Mouse (Mus musculus): ENCODE data around the gene H13. TPM values are rescaled to one million over a fixed set of nuclear protein-coding genes. Genes with fewer than 3 reads are reported as not detected.

The H13 gene
- polyA plus RNA-seq, 1 experiment from 2014 or later = 173 TPM

DNA sequence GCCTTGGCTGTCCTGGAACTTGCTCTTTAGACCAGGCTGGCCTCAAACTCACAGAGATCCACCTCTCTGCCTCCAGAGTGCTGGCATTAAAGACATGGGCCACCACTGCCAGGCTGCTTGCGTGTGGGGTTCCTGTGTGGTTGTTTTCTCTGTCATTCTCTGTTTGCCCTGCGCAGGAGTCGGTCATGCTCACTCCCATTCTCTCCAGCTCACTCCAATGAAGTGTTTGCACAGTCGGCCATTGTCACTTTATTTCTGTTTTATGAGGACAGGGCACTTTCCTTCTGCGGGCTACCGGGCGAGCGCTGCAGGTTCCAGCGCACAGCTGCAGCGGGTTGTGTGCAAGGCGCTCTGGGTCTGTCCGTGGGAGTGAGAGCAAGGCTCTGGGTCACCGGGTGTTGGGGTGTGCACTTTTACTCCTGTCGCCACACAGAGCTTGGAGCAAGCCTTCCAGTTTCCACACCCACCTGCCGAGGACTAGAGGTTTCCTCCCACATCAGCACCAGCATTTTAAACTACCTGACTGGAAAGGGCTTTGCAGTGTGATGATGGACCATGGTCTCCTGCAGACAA is 56.0 kb downstream of the H13 start:
- no peak overlapping the region for H3K4me2 ChIP-seq (ENCODE audit: low read length)
- H3K27ac ChIP-seq (ENCODE audit: low read length) = no peak overlapping the region
- H3K36me3 ChIP-seq (ENCODE audit: control insufficient read depth, insufficient read depth) = no peaks in the 10 kb centered on the region
- no peak overlapping the region for H3K4me3 ChIP-seq (replicated peaks; ENCODE audit: low read length)
- peaks cover 8% of the 10 kb centered on the region; the same call in 1 of the 2 replicates for H3K4me1 ChIP-seq (replicated peaks; ENCODE audit: control insufficient read depth, insufficient read depth, low read length)
- H3K27me3 ChIP-seq (replicated peaks; ENCODE audit: control insufficient read depth, insufficient read depth, low read length) = no peaks in the 10 kb centered on the region
- no peaks in the 10 kb centered on the region for H3K9me3 ChIP-seq (ENCODE audit: control insufficient read depth, low read length)
- H3K9ac ChIP-seq (replicated peaks; ENCODE audit: low read depth, low read length) = no peak overlapping the region
- WGBS = 68% methylated on average over 15 of the region's 15 CpGs
- no peak for ATAC-seq

DNA sequence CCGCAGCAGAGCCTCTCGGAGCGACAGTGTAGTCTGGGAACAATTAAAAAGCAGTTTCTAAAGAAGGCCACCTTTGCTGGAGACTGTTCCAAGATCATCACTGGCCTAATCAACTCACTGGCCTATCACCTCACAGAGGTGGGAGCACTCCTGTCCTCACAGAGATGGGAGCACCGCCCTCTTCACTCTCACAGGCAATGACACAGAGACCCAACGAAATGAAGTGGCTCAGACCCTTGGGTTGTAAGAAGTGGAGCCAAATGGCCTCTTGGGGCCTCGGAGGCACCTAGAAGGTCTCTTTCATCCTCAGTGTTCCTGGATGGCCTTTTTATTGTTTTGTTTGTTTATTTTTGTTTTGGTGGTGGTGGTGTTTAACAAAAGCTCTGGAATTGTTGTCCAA is 57.0 kb downstream of the H13 start:
- H3K9me3 ChIP-seq (ENCODE audit: control insufficient read depth, low read length) = no peaks in the 10 kb centered on the region
- H3K27ac ChIP-seq (ENCODE audit: low read length) = no peak overlapping the region
- H3K9ac ChIP-seq (replicated peaks; ENCODE audit: low read depth, low read length) = no peak overlapping the region
- H3K4me3 ChIP-seq (replicated peaks; ENCODE audit: low read length) = no peak overlapping the region
- no peaks in the 10 kb centered on the region for H3K27me3 ChIP-seq (replicated peaks; ENCODE audit: control insufficient read depth, insufficient read depth, low read length)
- 87% methylated on average over 6 of the region's 6 CpGs for WGBS
- no peak overlapping the region for H3K4me2 ChIP-seq (ENCODE audit: low read length)
- peaks cover 8% of the 10 kb centered on the region; the same call in 1 of the 2 replicates for H3K4me1 ChIP-seq (replicated peaks; ENCODE audit: control insufficient read depth, insufficient read depth, low read length)
- ATAC-seq = no peak
- H3K36me3 ChIP-seq (ENCODE audit: control insufficient read depth, insufficient read depth) = no peaks in the 10 kb centered on the region

- no peak overlapping the region for H3K4me3 ChIP-seq (replicated peaks; ENCODE audit: low read length)
- no peaks in the 10 kb centered on the region for H3K9me3 ChIP-seq (ENCODE audit: control insufficient read depth, low read length)
- H3K27me3 ChIP-seq (replicated peaks; ENCODE audit: control insufficient read depth, insufficient read depth, low read length) = no peaks in the 10 kb centered on the region
- WGBS = 79% methylated on average over 6 of the region's 6 CpGs
- ATAC-seq = no peak
- peaks cover 8% of the 10 kb centered on the region; the same call in 1 of the 2 replicates for H3K4me1 ChIP-seq (replicated peaks; ENCODE audit: control insufficient read depth, insufficient read depth, low read length)
- no peak overlapping the region for H3K9ac ChIP-seq (replicated peaks; ENCODE audit: low read depth, low read length)
- no peak overlapping the region for H3K4me2 ChIP-seq (ENCODE audit: low read length)
- no peaks in the 10 kb centered on the region for H3K36me3 ChIP-seq (ENCODE audit: control insufficient read depth, insufficient read depth)
- H3K27ac ChIP-seq (ENCODE audit: low read length) = no peak overlapping the region
These were observed 57.6 kb downstream of the H13 start for GRCm38 (mm10) chr2:152726751-152727335.

DNA sequence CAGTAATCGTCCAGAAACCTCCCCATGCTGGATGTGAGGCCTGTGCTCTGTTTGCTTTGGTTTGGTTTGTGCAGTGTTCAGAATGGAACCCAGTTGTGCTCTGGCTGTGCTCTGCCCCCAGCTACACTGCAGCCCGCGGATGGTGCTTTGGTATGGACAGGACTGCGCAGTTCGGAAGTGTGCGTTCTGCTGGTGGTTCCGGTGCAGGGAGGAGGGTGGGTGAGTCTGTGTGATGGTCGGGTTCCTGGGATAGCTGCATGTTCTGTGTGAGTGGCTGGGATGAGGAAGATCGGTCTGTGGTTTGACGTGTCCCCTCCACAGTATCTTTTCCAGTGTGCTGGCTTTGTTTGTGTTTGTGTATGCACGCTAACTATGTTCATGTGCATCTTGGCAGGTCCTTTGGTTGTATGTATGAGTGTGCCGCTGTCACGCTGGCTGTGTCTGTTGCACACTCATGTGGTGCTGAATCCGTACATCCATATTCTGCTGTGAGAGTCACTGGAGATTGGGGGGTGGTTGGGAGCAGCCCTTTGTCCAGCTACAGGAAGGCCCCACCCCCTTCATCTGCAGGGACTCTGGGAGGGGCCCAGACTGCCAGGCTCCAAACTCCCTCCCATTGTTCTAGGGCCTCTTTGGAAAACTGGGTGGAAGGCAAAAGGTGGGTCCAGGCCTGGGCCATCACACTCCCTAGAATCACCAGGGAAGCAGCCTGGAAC is 58.7 kb downstream of the H13 start:
- H3K9ac ChIP-seq (replicated peaks; ENCODE audit: low read depth, low read length) = no peak overlapping the region
- no peak overlapping the region for H3K27ac ChIP-seq (ENCODE audit: low read length)
- no peaks in the 10 kb centered on the region for H3K36me3 ChIP-seq (ENCODE audit: control insufficient read depth, insufficient read depth)
- H3K4me3 ChIP-seq (replicated peaks; ENCODE audit: low read length) = no peak overlapping the region
- 84% methylated on average over 14 of the region's 14 CpGs for WGBS
- H3K27me3 ChIP-seq (replicated peaks; ENCODE audit: control insufficient read depth, insufficient read depth, low read length) = no peaks in the 10 kb centered on the region
- H3K9me3 ChIP-seq (ENCODE audit: control insufficient read depth, low read length) = no peaks in the 10 kb centered on the region
- no peak overlapping the region for H3K4me2 ChIP-seq (ENCODE audit: low read length)
- no peak for ATAC-seq
- peaks cover 8% of the 10 kb centered on the region; the same call in 1 of the 2 replicates for H3K4me1 ChIP-seq (replicated peaks; ENCODE audit: control insufficient read depth, insufficient read depth, low read length)

- no peaks in the 10 kb centered on the region for H3K36me3 ChIP-seq (ENCODE audit: control insufficient read depth, insufficient read depth)
- no peak for ATAC-seq
- H3K4me3 ChIP-seq (replicated peaks; ENCODE audit: low read length) = no peak overlapping the region
- WGBS = 88% methylated on average over 7 of the region's 7 CpGs
- no peaks in the 10 kb centered on the region for H3K9me3 ChIP-seq (ENCODE audit: control insufficient read depth, low read length)
- no peak overlapping the region for H3K27ac ChIP-seq (ENCODE audit: low read length)
- H3K9ac ChIP-seq (replicated peaks; ENCODE audit: low read depth, low read length) = no peak overlapping the region
- no peaks in the 10 kb centered on the region for H3K27me3 ChIP-seq (replicated peaks; ENCODE audit: control insufficient read depth, insufficient read depth, low read length)
- peaks cover 7% of the 10 kb centered on the region; the same call in 1 of the 2 replicates for H3K4me1 ChIP-seq (replicated peaks; ENCODE audit: control insufficient read depth, insufficient read depth, low read length)
- no peak overlapping the region for H3K4me2 ChIP-seq (ENCODE audit: low read length)
These were observed 59.3 kb downstream of the H13 start for GRCm38 (mm10) chr2:152728594-152728993.

GRCm38 (mm10) chr2:152729013-152729635 is 59.9 kb downstream of the H13 start:
- no peak overlapping the region for H3K4me3 ChIP-seq (replicated peaks; ENCODE audit: low read length)
- ATAC-seq = no peak
- no peaks in the 10 kb centered on the region for H3K9me3 ChIP-seq (ENCODE audit: control insufficient read depth, low read length)
- no peak overlapping the region for H3K4me2 ChIP-seq (ENCODE audit: low read length)
- H3K36me3 ChIP-seq (ENCODE audit: control insufficient read depth, insufficient read depth) = no peaks in the 10 kb centered on the region
- H3K27me3 ChIP-seq (replicated peaks; ENCODE audit: control insufficient read depth, insufficient read depth, low read length) = no peaks in the 10 kb centered on the region
- no peak overlapping the region for H3K27ac ChIP-seq (ENCODE audit: low read length)
- no peak overlapping the region for H3K9ac ChIP-seq (replicated peaks; ENCODE audit: low read depth, low read length)
- peaks cover 2% of the 10 kb centered on the region; the same call in 1 of the 2 replicates for H3K4me1 ChIP-seq (replicated peaks; ENCODE audit: control insufficient read depth, insufficient read depth, low read length)
- WGBS = 72% methylated on average over 8 of the region's 8 CpGs

DNA sequence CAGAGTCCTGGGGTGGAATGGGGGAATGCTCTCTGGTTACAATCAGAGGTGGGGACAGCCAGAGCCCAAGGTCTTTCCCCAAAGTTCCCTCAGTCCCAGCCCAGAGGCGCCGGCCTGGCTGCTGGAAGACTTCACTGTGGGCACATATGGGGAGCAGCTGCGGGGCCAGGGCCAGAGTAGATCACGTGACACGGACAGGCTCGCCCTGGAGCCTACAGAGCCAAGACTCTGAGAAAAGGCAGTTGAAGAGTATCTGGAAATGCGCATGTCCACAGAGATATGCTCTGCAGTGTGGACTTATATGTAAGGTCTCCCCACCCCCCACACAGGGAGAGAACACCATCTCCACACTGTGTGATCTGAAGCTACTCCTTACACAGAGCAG is 60.4 kb downstream of the H13 start:
- no peak overlapping the region for H3K4me2 ChIP-seq (ENCODE audit: low read length)
- no peak overlapping the region for H3K9ac ChIP-seq (replicated peaks; ENCODE audit: low read depth, low read length)
- ATAC-seq = no peak; the same call in 1 of the 2 replicates
- 64% methylated on average over 7 of the region's 7 CpGs for WGBS
- no peak overlapping the region for H3K4me3 ChIP-seq (replicated peaks; ENCODE audit: low read length)
- H3K36me3 ChIP-seq (ENCODE audit: control insufficient read depth, insufficient read depth) = no peaks in the 10 kb centered on the region
- no peak overlapping the region for H3K27ac ChIP-seq (ENCODE audit: low read length)
- peaks cover 4% of the 10 kb centered on the region for H3K4me1 ChIP-seq (replicated peaks; ENCODE audit: control insufficient read depth, insufficient read depth, low read length)
- no peaks in the 10 kb centered on the region for H3K9me3 ChIP-seq (ENCODE audit: control insufficient read depth, low read length)
- no peaks in the 10 kb centered on the region for H3K27me3 ChIP-seq (replicated peaks; ENCODE audit: control insufficient read depth, insufficient read depth, low read length)

GRCm38 (mm10) chr2:152733201-152733600 is 63.9 kb downstream of the H13 start:
- 87% methylated on average over 2 of the region's 2 CpGs for WGBS
- no peak overlapping the region for H3K27ac ChIP-seq (ENCODE audit: low read length)
- H3K9ac ChIP-seq (replicated peaks; ENCODE audit: low read depth, low read length) = no peak overlapping the region
- no peaks in the 10 kb centered on the region for H3K36me3 ChIP-seq (ENCODE audit: control insufficient read depth, insufficient read depth)
- no peak overlapping the region for H3K4me2 ChIP-seq (ENCODE audit: low read length)
- H3K4me1 ChIP-seq (replicated peaks; ENCODE audit: control insufficient read depth, insufficient read depth, low read length) = peaks cover 34% of the 10 kb centered on the region
- no peak for ATAC-seq
- no peaks in the 10 kb centered on the region for H3K9me3 ChIP-seq (ENCODE audit: control insufficient read depth, low read length)
- H3K4me3 ChIP-seq (replicated peaks; ENCODE audit: low read length) = no peak overlapping the region
- H3K27me3 ChIP-seq (replicated peaks; ENCODE audit: control insufficient read depth, insufficient read depth, low read length) = peaks cover 9% of the 10 kb centered on the region; the same call in 1 of the 2 replicates

DNA sequence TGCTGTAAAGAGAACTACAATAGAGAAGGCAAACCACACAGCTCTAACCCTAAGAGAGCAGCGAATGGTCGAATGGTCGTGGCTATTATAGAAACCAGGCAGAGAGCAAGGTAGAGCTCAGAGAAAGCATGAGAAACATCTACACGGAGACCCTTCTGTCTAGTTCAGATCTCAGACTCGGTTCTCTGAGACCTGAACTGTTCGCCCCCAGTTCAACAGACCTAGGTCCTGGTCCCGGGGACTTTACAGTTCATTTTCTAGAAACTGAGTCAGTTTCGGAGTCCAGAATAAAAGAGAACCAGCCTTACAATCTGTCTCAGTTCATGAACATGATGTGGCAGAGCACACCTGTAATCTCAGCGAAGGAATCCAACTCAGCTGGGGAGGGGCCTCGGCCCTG is 65.2 kb downstream of the H13 start:
- Histone ChIP-seq H3K4me2 (ENCODE audit: low read length) (peak overlapping the region; percentile 87), H3K36me3 (ENCODE audit: control insufficient read depth, insufficient read depth) (no peaks in the 10 kb centered on the region), H3K4me3 (replicated peaks; ENCODE audit: low read length) (peak overlapping the region; percentile 49), H3K27me3 (replicated peaks; ENCODE audit: control insufficient read depth, insufficient read depth, low read length) (peaks cover 10% of the 10 kb centered on the region; the same call in 1 of the 2 replicates), H3K9me3 (ENCODE audit: control insufficient read depth, low read length) (no peaks in the 10 kb centered on the region), H3K27ac (ENCODE audit: low read length) (no peak overlapping the region), H3K9ac (replicated peaks; ENCODE audit: low read depth, low read length) (peak overlapping the region; percentile 36), H3K4me1 (replicated peaks; ENCODE audit: control insufficient read depth, insufficient read depth, low read length) (peaks cover 42% of the 10 kb centered on the region)
- ATAC-seq = peak; percentile 29; the same call in 1 of the 2 replicates
- 18% methylated on average over 10 of the region's 10 CpGs for WGBS

All from forebrain, embryonic 16.5 days (tissue).